Mouse (Mus musculus) embryonic facial prominence, embryonic 14.5 days (tissue): ENCODE data around the gene St13. TPM values are rescaled to one million over a fixed set of nuclear protein-coding genes. Genes with fewer than 3 reads are reported as not detected.

Experiments
- ATAC-seq: fragments of 200-750 bp; cut with Nextera tagmentation; 2 replicates; pipeline ENCODE4 v1.8.0; 2017; ENCODE audit warnings: low read depth, moderate number of reproducible peaks, moderate TSS enrichment
- DNase-seq: peaks from one replicate; pipeline ENCODE4 v3.0.0-alpha.2; 2015; ENCODE audit warnings: low spot score
- H3K27ac ChIP-seq: fragments of 300-500 bp; sonication (generic); replicated peaks from 2 replicates; pipeline ENCODE4 v1.5.1; 2014; ENCODE audit warnings: low read depth, mild to moderate bottlenecking, low read length, moderate library complexity
- H3K27me3 ChIP-seq: fragments of 300-500 bp; sonication (generic); replicated peaks from 2 replicates; pipeline ENCODE4 v1.6.1; 2014; ENCODE audit warnings: low read length; ENCODE audit not compliant: control insufficient read depth, insufficient read depth
- H3K36me3 ChIP-seq: fragments of 300-500 bp; sonication (generic); 2 replicates; pipeline ENCODE4 v1.6.1; 2014; ENCODE audit warnings: low read length, mixed read lengths; ENCODE audit not compliant: control insufficient read depth, insufficient read depth
- H3K4me1 ChIP-seq: fragments of 300-500 bp; sonication (generic); 2 replicates; pipeline ENCODE4 v1.6.1; 2014; ENCODE audit warnings: antibody characterized with exemption, low read length; ENCODE audit not compliant: control insufficient read depth, insufficient read depth
- H3K4me2 ChIP-seq: fragments of 300-500 bp; sonication (generic); 2 replicates; pipeline ENCODE4 v1.6.1; 2014; ENCODE audit warnings: low read depth, mild to moderate bottlenecking, low read length, moderate library complexity, mixed read lengths
- H3K4me3 ChIP-seq: fragments of 300-500 bp; sonication (generic); 2 replicates; pipeline ENCODE4 v1.5.1; 2014; ENCODE audit warnings: low read depth, mild to moderate bottlenecking, low read length
- H3K9ac ChIP-seq: fragments of 300-500 bp; sonication (generic); 2 replicates; pipeline ENCODE4 v1.6.1; 2014; ENCODE audit warnings: low read depth, mild to moderate bottlenecking, low read length, moderate library complexity, mixed read lengths
- H3K9me3 ChIP-seq: fragments of 300-500 bp; sonication (generic); 2 replicates; pipeline ENCODE4 v1.6.1; 2016; ENCODE audit warnings: low read length; ENCODE audit not compliant: control insufficient read depth
- WGBS: fragments of 180-500 bp; shearing (Covaris S2); extraction: QIAGEN DNeasy Blood & Tissue Kit; methylation state at CpG from one replicate; pipeline ENCODE4 v1.1.7; 2014; 5-methylcytosine and 5-hydroxymethylcytosine counted together
- polyA plus RNA-seq: library from polyadenylated mRNA; unstranded; fragments of >200 nt; fragmentation: Nextera tagmentation; extraction: Ambion mirVana; gene quantifications from 2 replicates; pipeline ENCODE4 v1.2.1, GENCODE M21; 2014

Gene St13
- polyA plus RNA-seq, 1 experiment from 2014 or later: 135 TPM

DNA sequence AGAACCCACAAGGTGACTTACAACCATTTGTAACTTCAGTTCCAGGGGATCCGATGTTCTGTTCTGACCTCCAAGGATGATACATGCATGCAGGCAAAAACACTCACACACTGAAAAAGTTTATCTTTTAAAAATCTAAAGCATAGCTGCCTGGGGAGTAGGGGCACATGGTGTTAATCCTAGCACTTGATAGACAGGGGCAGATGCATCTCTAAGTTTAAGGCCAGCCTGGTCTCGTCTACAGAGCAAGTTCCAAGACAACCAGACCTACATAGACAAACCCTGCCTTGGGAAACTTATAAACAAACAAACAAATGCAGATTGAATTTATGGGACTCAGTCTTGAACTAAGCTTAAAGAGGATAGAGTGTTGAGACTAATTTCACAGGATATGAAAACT is 21.0 kb downstream of the St13 start:
- H3K4me3 ChIP-seq: no peak overlapping the region
- H3K4me2 ChIP-seq: no peak overlapping the region
- H3K9ac ChIP-seq: no peak overlapping the region
- H3K36me3 ChIP-seq: peaks cover 86% of the 10 kb centered on the region
- DNase-seq: no peak
- no peak for ATAC-seq
- H3K27me3 ChIP-seq: no peaks in the 10 kb centered on the region
- WGBS: 82% methylated on average over 2 of the region's 2 CpGs
- no peaks in the 10 kb centered on the region for H3K4me1 ChIP-seq
- H3K27ac ChIP-seq: no peak overlapping the region
- H3K9me3 ChIP-seq: no peaks in the 10 kb centered on the region

DNA sequence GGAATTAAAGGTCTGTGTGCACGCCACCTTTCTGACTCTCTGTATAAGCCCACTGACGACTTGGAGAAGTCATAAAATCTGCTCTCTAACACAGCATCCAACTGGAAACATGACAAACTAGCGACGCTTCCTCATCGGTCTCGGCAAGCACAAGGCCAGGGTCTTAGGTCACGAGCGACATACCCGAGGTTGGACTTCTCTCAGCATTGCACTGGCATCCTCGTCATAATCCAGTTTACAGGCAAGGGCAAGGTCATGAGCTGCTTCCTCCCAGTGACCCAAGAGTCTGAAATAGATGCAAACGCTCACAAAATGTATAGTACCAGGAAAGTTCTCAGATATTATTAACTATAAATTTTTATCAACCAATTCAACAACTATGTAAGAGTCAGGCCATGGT is 25.3 kb downstream of the St13 start:
- Histone ChIP-seq H3K27ac (no peak overlapping the region), H3K4me1 (no peaks in the 10 kb centered on the region), H3K4me2 (no peak overlapping the region), H3K27me3 (no peaks in the 10 kb centered on the region), H3K4me3 (no peak overlapping the region), H3K36me3 (peaks cover 85% of the 10 kb centered on the region), H3K9ac (no peak overlapping the region), H3K9me3 (no peaks in the 10 kb centered on the region)
- ATAC-seq (no peak), DNase-seq (no peak)
- 93% methylated on average over 11 of the region's 11 CpGs for WGBS

DNA sequence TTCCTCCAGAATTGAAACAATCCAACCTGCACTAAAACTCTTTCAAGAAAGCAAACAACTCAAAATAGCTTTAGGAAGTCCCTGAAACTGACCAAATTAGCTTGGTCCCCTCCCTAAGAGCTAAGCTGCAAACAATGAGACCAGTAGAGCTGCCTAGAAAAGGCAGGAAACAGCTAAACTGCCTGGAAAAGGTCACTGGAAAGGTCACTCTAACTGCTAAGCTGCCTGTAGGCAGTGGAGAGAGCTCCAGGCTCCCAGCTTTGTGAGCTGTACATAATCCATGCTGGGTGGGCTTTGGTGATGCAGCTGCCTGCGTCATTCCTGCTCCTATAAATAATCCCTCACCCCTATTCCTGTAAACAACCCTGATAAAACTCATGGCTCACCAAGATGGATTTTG is 29.5 kb downstream of the St13 start:
- peaks cover 95% of the 10 kb centered on the region for H3K36me3 ChIP-seq
- ATAC-seq: no peak
- H3K9ac ChIP-seq: no peak overlapping the region
- DNase-seq: no peak
- no peak overlapping the region for H3K4me3 ChIP-seq
- no peaks in the 10 kb centered on the region for H3K9me3 ChIP-seq
- H3K27me3 ChIP-seq: no peaks in the 10 kb centered on the region
- no peak overlapping the region for H3K27ac ChIP-seq
- H3K4me1 ChIP-seq: no peaks in the 10 kb centered on the region
- 53% methylated on average over 1 of the region's 1 CpGs for WGBS
- no peak overlapping the region for H3K4me2 ChIP-seq

DNA sequence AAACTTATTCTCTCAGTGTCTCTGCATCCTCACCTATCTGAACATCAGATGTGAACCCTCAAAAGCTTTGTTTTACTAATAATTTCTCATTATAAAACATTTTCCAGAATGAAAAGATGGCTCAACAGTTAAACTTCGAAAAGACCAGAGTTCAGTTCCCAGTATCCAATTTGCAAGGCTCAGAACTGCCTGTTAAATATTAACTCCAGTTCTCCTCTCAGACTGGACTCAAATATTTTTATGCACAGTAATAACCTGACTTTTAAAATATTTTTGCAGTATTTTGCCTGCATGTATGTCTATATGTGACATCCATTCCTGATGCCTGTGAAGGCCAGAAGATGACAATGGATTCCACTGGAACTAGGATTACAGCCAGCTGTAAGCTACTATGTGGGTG is 31.3 kb downstream of the St13 start:
- DNase-seq: no peak
- no peaks in the 10 kb centered on the region for H3K4me1 ChIP-seq
- H3K36me3 ChIP-seq: peaks cover 97% of the 10 kb centered on the region
- no peak overlapping the region for H3K27ac ChIP-seq
- no peaks in the 10 kb centered on the region for H3K27me3 ChIP-seq
- H3K4me3 ChIP-seq: no peak overlapping the region
- no peak overlapping the region for H3K4me2 ChIP-seq
- no peaks in the 10 kb centered on the region for H3K9me3 ChIP-seq
- ATAC-seq: no peak
- 94% methylated on average over 1 of the region's 1 CpGs for WGBS
- H3K9ac ChIP-seq: no peak overlapping the region

DNA sequence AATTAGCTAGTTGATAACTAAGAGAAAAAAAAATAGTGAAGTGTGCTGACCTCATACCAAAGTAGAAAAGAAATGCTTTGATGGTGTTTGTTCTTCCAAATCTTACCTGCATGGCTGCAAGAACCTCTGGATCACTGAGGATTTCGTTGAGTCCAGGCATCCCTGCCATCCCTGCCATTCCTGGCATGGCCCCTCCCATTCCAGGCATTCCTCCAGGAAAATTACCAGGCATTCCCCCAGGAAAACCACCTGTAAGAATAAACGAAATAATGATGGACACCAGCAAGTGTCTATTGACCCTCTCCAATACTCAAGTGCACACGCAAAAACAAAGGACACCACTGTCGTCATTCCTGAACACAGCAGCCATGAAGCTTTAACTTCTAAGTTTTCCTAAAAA is 33.6 kb downstream of the St13 start:
- H3K4me1 ChIP-seq: peaks cover 5% of the 10 kb centered on the region; the same call in 1 of the 2 replicates
- H3K9me3 ChIP-seq: no peaks in the 10 kb centered on the region
- 81% methylated on average over 4 of the region's 4 CpGs for WGBS
- H3K27ac ChIP-seq: no peak overlapping the region
- no peak overlapping the region for H3K9ac ChIP-seq
- no peak overlapping the region for H3K4me3 ChIP-seq
- H3K4me2 ChIP-seq: no peak overlapping the region
- peaks cover 80% of the 10 kb centered on the region for H3K36me3 ChIP-seq
- ATAC-seq (no peak), DNase-seq (no peak)
- H3K27me3 ChIP-seq: no peaks in the 10 kb centered on the region

DNA sequence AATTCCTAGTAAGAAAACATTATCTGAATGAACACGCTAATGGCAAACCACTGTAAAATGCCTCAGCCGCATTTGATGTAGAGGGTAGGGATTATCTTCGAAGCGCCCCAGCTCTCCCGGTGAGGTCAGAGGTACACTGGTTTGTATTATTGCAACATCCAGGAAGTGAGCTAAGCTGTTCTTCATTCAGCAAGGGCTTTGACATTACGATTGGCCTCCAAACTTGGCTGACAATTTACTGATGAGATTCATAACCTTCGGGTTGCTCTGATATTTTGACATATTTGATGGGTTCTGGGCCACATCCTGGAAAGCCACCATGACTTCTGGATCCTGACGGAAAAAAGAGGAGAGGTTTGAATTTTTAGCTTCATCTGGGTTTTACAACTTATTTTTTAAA is 34.6 kb downstream of the St13 start:
- Histone ChIP-seq H3K36me3 (peaks cover 70% of the 10 kb centered on the region), H3K9me3 (no peaks in the 10 kb centered on the region), H3K4me3 (no peak overlapping the region), H3K9ac (no peak overlapping the region), H3K4me2 (no peak overlapping the region), H3K4me1 (peaks cover 9% of the 10 kb centered on the region; the same call in 1 of the 2 replicates), H3K27me3 (no peaks in the 10 kb centered on the region), H3K27ac (no peak overlapping the region)
- ATAC-seq: no peak
- WGBS: 90% methylated on average over 8 of the region's 8 CpGs
- DNase-seq: no peak

DNA sequence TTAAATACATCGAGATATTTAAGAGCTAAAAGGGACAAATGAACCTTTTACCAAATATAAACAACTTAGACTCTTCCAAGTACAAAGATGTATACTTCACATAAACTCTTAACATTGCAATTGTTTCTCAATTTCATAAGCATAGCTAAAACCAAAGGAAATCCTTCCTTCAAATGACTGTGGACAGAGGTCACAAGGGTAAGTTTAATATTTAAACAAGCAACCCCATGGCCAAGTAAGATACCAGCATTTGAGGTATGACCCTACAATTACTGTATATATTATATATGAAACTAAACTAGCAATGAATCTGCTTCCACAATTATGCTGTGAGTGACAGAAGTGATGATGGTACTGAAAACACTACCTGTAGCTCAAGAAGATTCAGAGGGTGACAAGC is 35.6 kb downstream of the St13 start:
- no peak for DNase-seq
- H3K9ac ChIP-seq: no peak overlapping the region
- peaks cover 60% of the 10 kb centered on the region for H3K36me3 ChIP-seq
- no peak overlapping the region for H3K4me2 ChIP-seq
- peaks cover 13% of the 10 kb centered on the region for H3K4me1 ChIP-seq
- no peak overlapping the region for H3K4me3 ChIP-seq
- no peaks in the 10 kb centered on the region for H3K9me3 ChIP-seq
- ATAC-seq: no peak
- no peak overlapping the region for H3K27ac ChIP-seq
- H3K27me3 ChIP-seq: no peaks in the 10 kb centered on the region
- 79% methylated on average over 1 of the region's 1 CpGs for WGBS

DNA sequence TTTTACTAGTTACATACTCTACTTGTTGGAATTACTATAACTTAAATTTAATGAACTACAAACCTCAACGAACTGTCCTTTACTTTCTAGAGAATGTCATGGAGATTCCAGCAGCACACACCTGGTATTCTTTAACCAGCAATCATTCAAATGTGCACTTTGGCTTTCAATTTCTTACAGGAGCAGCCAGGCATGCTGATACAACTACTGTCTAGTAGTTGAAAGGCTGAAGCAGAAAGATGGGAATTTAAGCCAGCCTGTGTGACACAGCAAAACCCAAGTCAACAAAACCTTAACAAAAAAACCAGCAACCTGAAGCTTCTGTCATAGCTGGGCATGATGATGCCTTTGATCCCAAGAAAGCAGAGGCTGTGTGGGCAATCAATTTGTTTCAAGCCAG is 37.4 kb downstream of the St13 start:
- H3K27ac ChIP-seq: no peak overlapping the region
- peaks cover 13% of the 10 kb centered on the region for H3K4me1 ChIP-seq
- no peak for DNase-seq
- no peaks in the 10 kb centered on the region for H3K9me3 ChIP-seq
- 68% methylated on average over 1 of the region's 1 CpGs for WGBS
- no peak for ATAC-seq
- H3K36me3 ChIP-seq: peaks cover 42% of the 10 kb centered on the region
- no peak overlapping the region for H3K4me2 ChIP-seq
- H3K27me3 ChIP-seq: no peaks in the 10 kb centered on the region
- no peak overlapping the region for H3K9ac ChIP-seq
- H3K4me3 ChIP-seq: no peak overlapping the region

DNA sequence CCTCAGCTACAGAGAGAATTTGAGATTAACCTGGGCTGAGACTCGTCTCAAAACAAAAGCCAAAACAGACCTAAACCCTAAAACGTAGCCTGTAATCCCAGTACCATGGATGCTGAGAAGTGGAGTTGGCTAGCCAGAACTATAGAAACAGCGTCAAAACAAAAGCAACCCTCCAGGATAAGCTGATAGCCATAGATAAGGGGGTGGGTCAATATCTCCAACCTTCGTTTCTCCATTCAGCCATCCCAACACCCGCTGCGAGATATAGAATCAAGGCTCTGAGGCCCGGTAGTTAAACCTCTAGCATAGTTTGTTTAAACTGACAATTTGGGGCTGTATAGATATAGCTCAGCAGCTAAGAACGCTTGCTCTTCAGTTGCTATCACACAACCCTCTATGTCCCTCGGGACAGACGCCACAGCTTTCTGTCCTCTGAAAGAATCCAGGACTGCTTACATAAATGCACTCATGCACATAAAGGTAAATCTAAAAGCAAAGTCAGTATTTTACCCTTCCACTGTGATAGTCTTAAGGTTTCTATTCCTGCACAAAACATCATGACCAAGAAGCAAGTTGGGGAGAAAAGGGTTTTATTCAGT is 38.4 kb downstream of the St13 start:
- H3K4me3 ChIP-seq: no peak overlapping the region; the same call in 1 of the 2 replicates
- H3K36me3 ChIP-seq: peaks cover 32% of the 10 kb centered on the region
- peak overlapping the region; percentile 87 for H3K4me2 ChIP-seq
- DNase-seq (no peak), ATAC-seq (no peak)
- peak overlapping the region; percentile 85 for H3K27ac ChIP-seq
- peaks cover 13% of the 10 kb centered on the region for H3K4me1 ChIP-seq
- WGBS: 41% methylated on average over 10 of the region's 10 CpGs
- 0 out of 2 replicates have a peak overlapping the region, but pooled peaks have one; percentile 15 for H3K9ac ChIP-seq
- H3K9me3 ChIP-seq: no peaks in the 10 kb centered on the region
- no peaks in the 10 kb centered on the region for H3K27me3 ChIP-seq
